Mouse (Mus musculus): Measurements from ENCODE around the gene Cdc42.

Cdc42 gene

DNA sequence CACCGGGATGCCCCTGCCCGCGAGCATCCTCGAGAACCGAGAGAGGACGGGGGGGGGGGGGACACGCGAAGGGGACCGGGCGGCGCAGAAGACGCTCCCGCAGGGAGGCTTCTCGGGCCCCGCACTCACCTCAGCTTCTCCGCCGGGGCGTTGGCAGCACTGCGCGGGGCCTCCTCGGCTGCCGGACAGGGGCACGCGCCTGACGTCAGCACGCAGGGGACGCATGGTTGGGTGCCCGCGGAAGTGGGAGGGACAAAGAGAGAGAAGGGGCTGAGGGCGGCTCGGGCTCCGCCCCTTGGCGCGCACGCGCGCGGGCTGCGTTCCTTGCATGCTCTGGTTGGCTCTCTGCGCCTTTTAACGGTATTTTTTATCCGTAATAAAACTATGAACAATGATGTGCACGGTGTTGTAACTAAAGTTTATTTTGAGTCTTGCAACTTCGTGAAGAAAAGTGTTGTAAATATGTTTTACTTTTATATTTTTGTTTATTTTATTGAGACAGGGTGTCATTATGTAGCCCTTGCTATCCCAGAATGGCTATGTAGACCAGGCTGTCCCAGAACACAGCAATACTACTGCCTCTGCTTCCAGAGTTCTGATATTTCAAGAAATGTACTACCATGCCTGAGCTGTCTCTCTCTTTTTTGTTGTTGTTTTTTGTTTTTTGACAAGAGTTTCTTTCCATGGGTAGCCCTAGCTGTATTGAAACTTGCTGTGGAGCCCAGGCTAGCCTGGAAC is at the start of gene Cdc42:
Gene Cdc42 (minus strand): TSS at position 204 of the 738 bp plus-strand sequence.
- peak; percentile 98 to 99 for DNase-seq

DNA sequence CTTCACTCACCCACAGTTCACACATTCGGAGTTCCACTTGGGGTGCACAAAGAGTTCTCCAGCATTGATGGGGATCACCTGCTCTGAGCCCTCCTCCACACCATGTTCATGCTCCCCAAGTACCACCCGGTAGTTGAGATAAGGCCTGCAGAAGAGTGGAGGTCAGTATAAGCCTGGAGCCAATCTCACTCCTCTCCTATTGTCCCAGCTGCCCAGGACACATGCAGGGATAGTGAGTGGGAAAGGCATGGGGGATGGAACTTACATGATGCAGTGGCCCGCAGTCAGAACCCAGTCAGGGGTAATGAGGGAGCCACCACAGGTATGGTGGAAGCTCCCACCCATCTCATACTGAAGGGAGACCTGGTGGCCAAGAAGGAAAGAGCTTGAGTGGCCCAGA is 48.1 kb upstream of the Cdc42 start:
- DNase-seq = no peak

DNA sequence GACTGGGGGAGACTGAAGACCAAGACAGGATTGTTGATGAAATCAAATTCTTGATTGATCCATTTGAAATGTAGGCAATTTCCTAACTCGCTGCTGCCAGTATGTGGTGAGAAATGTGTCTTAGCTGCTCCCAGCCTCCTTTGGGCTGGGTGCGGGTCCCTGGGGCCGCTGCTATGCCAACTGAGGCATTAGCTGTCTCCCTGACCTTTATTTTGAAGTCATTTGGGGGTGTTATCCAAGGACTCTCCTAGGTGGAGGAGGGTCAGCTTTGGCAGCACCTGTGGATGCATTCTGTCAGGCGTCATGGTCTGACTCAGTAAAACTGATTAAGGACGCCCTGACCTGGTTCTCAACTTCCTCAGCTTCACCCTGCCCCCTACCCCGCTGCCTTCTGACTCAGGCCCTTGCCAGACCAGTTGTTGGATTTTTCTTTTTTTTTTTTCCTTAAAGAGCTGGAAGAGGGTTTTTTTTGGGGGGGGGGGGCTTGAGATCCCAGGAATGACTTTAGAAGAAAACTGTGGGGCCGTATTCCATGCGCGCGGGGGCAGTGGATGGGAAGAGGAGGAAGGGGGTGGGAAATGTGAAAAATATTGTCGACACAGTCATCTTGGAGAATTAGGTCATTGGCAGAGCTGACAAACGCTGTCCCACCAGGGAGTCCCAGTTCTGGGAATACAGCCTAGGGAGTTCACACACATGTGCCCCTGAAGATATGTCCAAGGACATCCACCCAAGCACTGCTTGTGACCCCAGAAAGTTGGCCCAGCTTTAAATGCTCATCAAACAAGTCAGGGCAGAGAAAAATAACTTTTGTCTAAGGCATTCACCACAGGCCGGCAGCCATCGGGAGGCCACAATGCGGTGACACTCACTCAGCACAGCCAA is 39.4 kb upstream of the Cdc42 start:
- DNase-seq = peak; percentile 31 to 49

DNA sequence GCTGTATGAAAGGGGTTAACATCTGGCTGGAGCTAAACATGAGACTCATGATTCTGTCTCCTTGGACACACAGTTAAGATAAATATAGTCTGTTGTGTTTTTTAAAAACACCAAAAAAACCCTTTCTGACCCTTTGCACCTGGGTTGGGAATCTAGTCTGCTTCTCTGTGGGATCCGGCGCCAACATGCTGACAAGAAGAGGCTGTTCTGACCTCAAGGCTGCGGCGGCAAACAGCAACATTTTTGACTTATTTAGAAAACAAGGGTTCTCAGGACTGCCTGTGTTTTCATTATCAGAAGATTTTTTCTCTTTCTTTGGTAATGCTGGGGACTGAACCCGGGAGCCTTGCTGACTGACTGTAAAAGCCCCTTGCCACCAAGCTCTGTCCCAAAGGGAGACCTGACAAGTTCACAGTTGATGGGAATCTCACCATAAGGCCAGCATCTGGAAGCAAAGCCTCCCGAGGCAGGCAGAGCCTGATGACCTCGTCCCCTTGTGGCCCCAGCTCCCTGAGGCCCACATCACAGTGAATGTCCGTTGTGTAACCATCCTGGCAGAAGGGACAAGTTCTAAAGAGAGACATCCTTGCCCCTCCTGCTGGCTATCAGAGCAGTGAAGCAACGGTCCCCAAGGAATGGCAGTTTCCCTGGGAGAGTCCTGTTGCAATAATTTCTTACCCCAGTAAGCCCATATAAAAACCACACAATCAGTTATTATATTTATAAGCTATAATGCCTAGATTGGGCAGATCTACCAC is 36.0 kb upstream of the Cdc42 start:
- DNase-seq = peak; percentile 24 to 55

DNA sequence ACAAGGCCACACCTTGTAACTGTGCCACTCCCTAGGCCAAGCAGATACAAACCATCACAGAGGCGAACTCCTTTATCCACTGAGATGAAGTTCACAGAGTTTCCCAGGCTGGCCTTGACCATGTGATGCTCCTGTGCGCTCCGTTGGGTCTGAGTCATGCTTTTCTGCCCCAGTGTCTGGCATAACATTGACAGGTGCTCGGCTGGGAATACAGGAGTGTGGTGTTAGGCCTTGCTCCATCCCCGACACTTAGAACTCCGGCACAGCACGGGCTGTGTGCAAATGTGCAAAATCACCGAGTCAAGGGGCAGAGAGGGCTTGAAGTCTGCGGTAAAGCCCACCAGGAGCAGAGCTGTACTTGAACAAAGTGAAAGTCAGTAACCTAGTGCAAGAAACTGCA is 35.4 kb upstream of the Cdc42 start:
- peak in 1 of 2 experiments; percentile 41 for DNase-seq

DNA sequence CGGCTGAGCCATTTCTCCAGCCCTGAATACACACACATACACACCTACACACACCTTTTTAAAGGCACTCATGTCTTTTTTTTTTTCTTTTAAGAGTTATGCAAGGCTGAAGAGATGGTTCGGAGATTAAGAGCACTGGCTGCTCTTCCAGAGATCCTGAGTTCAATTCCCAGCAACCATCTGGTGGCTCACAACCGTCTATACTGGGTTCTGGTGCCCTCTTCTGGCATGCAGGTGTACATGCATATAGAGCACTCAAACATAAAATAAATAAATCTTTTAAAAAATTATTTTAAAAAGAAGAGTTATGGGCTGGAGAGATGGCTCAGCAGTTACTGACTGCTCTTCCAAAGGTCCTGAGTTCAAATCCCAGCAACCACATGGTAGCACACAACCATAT is 33.8 kb upstream of the Cdc42 start:
- no peak for DNase-seq

DNA sequence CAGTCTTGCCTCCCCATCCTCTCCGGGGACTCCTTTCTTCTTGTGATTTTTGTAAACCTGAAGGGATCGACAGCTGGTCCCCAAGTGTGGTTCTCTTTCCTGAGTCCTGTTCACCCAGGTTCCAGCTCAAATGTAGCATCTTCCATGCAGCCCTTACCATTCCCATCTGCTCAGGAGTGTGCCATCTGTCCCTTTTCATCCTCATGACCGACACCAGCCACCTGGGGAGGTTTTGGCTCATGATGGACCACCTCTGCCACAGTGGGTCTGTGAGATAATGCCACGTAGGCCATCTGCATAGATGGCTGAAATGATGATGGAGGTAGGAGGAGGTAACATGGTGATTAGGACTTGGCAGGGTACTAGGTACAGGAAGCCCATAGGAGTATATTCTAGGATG is 32.7 kb upstream of the Cdc42 start:
- DNase-seq = no peak

DNA sequence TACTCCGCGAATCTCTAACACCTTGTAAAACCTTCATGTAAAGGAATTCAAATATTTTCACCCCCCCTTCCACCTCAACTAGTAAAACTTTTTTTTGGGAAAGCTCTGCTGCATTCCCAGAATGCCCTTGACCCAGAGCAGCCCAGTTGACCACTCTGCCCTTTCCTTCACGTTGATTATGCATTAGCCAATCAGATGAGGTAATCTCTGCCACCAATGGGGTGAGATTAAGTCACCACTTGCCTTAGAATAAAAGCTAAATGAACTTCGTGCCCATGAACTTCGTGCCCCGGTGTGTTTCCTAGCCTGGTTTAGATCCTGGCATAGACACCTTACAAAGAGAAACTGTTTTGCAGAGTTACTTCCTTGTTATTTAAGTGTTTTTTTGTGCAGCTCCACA is 31.5 kb upstream of the Cdc42 start:
- peak; percentile 61 to 78 for DNase-seq

DNA sequence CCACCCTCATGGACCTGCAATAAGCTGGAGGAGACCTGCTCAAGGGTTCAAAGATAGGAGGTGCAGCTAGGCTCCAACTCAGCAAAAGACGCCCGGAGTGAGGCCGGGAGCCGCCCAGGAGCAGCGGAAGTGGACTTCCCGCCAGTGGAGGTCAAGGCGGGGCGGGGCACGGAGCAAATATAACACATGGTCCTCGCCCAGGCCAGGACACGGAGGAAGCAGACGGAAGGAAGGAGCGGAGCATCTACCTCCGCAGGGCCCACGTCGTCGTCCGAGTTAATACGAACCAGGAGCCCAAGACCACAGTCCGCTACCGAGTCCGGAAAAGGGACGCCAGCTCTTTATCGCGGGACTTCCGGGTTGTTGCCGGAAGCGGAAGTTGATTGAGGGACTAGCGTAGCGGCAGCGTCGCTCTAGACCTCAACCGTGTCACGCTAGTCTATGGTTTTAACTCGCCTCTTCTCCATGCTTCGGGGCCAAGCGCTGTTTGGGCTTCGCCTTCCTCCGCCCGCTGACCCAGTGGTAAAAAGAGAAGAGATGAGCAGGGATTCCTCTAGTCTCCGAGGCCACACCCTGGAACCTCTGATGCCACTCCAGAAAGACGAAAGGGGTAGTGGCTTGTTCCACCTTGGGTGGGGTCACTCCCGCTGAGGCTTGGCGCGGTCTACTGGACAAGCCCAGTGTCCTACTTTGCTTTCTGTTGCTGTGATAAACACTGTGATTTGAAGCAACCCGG is 30.7 kb upstream of the Cdc42 start:
- DNase-seq = peak; percentile 86 to 93

DNA sequence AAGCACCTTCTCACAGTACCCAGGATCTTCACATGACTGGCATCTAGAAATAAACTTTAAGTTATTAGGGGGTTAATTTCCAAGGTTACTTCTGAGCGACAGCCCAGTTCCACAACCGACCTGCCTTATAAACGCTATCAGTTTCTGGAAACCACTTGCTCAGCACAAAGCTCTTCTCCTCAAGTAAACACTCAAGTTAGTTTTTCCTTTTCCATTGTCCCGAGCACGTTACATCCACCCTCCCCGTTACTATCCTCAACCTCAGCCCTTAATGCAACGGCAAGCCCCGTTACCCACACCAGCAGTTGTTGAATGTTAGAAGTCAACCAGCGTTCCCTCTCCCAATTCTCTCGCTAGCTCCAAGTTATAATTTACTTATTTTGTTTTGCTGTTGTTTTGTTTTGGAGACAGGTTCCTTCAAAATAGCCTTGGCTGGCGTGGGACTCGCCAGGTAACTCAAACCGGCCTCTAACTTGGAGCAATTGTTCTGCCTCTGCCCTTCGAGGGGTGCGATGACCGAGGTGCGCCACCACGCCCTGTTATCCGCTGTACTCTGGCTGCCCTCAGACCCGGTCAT is 30.1 kb upstream of the Cdc42 start:
- no peak for DNase-seq

DNA sequence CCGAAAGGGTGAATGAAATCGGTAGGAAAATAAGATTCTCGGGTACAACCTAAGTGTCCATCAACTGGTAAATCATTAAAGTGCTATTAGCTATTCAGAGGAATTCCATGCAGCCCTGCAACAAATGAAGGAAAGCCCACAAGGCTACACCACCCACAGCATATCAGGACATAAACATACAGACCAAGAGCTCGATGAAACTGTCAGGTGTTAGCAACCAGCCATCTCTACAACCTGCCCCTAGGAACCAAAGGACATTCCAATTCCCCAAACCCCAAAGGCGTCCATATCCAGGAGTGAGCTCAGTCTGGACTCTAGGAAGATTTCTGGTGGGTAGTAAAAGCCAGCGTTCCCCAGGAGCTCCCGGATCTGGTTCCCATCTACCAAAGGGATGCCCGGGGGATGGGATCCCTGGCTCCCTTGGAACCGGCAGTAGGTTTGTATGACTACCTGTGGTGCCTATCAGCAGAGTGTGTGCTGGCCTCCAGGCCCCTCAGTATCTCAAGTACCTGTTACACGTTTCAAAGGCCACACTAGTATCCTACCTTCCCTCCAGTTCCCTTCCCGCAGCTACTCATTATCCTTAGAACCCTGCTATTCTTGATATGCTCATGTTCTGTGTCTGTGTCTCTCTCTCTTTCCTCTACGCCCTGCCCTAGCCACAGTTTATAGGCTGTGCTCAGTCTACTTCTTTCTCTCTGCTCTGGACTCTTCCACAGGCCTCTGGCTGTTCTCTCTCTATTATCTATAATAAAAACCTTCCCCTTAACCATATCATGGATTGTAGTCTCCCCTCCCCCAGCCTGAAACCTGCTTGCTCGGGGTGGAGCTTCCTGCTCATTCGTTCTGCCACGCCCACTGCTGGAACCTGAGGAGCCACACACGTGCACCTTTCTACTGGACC is 23.4 kb upstream of the Cdc42 start:
- no peak for DNase-seq

DNA sequence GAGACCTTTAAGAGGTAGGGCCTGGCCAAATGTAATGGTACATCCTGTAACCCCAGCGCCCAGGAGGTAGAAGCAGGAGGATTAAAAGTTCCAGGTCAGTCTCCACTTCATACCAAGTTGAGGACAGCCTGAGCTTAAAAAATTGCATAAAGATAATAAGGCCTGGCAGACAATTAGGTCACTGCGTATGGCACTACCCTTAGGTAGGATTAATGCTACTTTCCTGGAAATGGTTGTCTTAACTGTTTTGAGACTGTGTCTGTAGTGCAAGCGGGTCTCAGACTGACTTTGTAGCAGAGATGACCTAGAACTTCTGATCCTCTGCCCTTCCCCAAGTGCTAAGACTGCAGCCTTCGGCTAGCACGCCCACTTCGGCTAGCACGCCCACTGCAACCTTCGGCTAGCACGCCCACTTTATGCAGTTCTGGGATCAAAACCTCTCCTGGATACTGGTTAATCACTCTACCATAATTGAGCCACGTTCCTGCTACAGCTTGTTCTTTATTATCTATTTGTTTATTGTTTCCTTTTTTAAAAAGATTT is 22.3 kb upstream of the Cdc42 start:
- DNase-seq = no peak

DNA sequence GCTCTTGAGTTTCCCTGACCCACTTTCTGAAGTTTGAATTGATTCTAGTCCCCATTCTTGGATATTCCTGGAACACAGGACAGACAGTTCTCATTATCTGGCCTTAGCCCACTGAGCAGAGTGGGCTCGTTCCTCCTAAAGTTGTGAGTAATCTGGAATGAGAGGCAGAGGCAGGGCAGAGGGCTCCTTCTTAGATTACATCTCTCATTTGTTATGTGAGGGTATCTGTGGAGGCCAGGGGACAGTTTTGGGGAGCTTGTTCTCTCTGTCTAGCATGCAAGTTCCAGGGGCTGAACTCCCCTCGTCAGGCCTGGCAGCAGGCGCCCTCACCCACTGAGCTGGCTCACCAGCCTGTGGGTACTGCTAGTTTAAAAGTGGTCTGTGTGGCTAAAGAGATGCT is 21.6 kb upstream of the Cdc42 start:
- DNase-seq = no peak

DNA sequence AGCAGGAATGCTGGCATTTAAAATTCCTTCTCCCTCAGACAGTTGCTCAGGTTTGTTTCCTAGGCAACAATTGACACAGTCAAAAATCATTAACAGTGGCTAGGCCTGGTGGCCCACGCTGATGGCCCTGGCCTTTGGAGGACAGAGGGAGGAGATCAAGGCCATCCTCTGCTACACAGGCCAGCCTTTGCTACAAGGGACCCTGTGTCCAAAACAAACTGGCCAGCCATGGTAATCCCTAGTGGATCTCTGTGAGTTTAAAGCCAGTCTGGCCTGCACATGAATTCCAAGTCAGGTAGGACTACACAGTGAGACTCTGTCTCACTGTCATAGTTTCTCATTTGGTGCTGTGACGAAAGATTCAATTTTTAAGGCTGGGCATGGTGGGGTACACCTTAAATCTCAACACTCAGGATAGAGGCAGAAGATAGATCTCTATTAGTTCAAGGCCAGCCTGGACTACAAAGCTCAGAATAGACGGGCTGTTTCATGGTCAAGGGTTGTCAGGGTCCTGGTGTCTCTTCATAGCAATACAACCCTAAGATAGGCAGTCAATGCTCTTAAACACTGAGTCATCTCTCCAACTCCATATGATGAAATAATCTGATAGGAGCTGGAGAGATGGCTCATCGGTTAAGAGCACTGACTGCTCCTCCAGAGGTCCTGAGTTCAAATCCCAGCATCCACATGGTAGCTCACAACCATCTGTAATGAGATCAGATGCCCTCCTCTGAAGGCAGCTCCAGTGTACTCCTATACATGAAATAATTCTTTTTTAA is 20.2 kb upstream of the Cdc42 start:
- peak in 1 of 2 experiments; percentile 24 for DNase-seq

DNA sequence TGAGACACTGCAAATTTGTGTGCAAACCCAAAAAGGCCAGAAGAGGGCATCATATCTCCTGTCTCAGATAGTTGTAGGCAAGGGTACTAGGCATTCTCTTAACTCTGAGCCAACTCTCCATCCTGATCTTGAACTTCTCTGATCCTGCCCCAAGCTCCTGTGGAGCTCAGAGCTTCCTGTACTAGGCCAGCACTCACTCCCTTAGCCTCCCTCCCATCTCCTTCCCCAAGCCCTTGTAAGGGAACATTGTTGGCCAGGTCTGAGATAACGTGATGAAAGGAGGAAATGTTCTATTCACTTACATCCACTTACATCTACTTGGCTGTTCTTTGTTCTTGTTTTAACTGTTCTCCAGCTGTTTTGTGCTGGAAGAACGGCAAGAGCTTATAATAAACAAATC is 19.3 kb upstream of the Cdc42 start:
- peak in 1 of 2 experiments; percentile 14 for DNase-seq

DNA sequence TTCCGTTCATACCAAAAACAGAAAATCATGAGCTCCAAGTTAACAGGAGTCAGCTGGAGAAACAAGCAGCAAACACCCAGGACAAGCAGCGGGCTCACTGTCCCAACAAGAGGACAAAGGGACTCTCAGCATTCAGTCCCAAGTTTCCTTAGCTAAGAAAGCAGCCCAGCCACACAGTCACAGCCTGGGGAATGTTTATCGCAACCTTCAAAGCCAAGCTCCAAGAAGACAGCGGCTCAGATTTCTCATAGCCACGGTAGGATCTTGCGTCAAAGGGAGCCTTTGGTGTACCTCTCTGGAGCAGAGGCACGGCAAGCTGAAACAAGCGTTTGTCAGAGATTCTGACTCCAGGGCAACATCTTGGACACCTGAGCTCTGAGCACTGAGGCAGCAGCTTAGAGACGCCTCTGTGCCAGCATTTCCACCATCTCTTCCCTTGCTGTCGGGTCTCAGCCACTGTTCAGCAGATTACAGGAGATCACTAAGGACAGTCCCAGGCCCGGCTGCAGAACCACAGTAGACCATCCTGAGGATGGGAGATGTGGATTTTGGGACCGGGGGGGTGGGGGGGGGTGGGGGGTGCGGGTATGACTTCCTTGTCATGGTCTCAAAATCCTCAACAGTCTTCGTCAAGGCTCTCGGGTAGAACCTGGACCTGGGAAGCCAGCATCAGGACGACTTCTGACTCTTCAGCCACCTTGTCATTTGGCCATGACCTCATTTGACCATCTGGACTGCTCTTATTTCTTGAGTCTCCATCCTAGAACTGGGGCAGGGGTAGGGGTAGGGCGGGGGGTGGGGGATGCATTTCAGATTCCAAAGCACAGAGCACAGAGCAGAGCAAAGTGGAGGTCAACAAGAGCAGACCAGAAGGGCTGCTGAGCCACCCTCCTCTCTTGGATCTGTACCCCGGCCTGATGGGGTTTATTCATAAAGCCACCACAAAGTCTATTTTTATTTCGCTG is 18.1 kb upstream of the Cdc42 start:
- no peak for DNase-seq

DNA sequence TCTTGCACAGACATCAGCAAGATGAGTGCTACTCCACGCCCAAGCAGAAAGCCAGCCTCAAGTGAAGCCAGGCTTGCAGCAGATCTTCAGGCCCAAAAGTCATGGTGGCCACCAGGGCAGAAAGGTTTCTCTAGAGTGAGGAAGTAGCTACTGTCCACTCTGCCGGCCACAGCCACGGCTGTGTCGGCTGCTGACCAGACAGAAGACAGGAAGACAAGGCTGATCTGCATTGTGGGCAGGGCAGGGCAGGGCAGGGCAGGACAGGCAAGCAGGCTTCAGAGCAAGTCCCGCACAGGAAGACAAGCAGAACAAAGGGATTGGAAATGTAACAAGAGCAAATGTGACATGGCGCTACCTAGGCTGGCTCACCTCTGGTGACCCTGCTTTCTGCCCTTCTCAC is 16.2 kb upstream of the Cdc42 start:
- DNase-seq = peak; percentile 21 to 68

Measured in kidney, postnatal 25 days (tissue).